Mouse (Mus musculus): ENCODE measurements around the gene Wnt3a. TPM values are rescaled to one million over a fixed set of nuclear protein-coding genes. Genes with fewer than 3 reads are reported as not detected.

The Wnt3a gene
- polyA plus RNA-seq, 1 experiment from 2014 or later, result 0.61 TPM

DNA sequence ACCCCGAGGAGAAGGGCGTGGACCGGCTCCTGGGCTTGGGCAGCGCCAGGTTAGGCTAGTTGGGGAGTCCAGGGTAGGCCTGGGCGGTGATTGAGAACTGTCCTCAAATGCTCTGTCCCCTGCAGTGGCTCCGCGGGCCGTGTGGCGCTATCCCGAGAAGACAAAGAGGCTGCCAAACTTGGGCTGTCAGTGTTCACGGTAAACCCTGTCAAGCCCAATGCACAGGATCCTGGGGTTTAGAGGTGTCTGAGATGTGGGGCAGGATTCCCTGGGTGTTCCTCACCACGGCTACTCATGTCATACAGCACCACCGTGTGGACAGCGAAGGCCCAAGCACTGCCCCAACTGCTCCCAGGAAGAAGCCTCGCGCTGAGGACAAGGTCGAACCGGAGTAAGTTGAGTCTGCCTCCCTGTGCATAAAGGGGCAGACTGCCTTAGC, 81.5 kb downstream of the Wnt3a start:
- H3K36me3 ChIP-seq (replicated peaks), result peaks cover 19% of the 10 kb centered on the region; the same call in 1 of the 2 replicates
- peak; percentile 46 for ATAC-seq (replicated peaks)
- H3K4me3 ChIP-seq, result peak overlapping the region; percentile 86
- no peaks in the 10 kb centered on the region for H3K9me3 ChIP-seq
- H3K27me3 ChIP-seq (replicated peaks), result no peaks in the 10 kb centered on the region
- H3K4me1 ChIP-seq, result peaks cover 18% of the 10 kb centered on the region
- H3K27ac ChIP-seq, result peak overlapping the region; percentile 86
- peak overlapping the region; percentile 75 for H3K9ac ChIP-seq
- 11% methylated on average over 18 of the region's 18 CpGs for WGBS
- peak overlapping the region; percentile 90 for H3K4me2 ChIP-seq

DNA sequence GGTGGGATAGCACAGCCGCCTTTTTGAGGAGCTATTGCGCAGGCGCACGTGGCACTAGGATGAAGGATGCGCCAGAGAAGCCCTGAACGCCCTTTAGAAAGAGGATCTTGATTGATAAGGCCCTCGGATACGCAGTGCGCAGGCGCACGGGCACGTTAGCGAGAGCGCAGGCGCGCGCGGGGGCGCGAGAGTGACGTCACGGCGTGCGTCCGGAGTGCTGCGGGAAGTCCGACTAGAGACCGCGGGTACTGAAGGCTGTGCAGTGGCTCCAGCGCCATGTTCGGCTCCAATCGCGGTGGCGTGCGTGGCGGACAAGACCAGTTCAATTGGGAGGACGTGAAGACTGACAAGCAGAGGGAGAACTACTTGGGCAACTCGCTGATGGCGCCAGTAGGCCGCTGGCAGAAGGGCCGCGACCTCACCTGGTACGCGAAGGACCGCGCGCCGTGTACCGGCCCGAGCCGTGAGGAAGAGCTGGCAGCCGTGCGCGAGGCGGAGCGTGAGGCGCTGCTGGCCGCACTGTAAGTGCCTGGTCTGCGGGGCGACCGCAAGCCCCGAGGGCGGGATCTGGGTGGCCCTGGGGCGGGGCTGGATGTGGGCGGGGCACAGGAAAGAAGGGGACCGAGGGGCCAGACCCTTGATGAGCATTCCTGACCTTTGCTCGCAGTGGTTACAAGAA, 82.3 kb downstream of the Wnt3a start, which contains the start of gene 2310033P09Rik:
Gene 2310033P09Rik, plus strand, starts transcription at position 169 of the 679 bp plus-strand sequence.
- Histone ChIP-seq H3K27me3 (replicated peaks) (no peaks in the 10 kb centered on the region), H3K4me3 (peak within 1 kb of the TSS; percentile 86), H3K9ac (peak within 1 kb of the TSS; percentile 75), H3K9me3 (no peaks in the 10 kb centered on the region), H3K27ac (peak within 1 kb of the TSS; percentile 86), H3K36me3 (replicated peaks) (peaks cover 19% of the 10 kb centered on the region; the same call in 1 of the 2 replicates), H3K4me1 (peaks cover 18% of the 10 kb centered on the region), H3K4me2 (peak within 1 kb of the TSS; percentile 90)
- peak; percentile 90 for ATAC-seq (replicated peaks)
- under 1% methylated on average over 60 of the region's 67 CpGs for WGBS

DNA sequence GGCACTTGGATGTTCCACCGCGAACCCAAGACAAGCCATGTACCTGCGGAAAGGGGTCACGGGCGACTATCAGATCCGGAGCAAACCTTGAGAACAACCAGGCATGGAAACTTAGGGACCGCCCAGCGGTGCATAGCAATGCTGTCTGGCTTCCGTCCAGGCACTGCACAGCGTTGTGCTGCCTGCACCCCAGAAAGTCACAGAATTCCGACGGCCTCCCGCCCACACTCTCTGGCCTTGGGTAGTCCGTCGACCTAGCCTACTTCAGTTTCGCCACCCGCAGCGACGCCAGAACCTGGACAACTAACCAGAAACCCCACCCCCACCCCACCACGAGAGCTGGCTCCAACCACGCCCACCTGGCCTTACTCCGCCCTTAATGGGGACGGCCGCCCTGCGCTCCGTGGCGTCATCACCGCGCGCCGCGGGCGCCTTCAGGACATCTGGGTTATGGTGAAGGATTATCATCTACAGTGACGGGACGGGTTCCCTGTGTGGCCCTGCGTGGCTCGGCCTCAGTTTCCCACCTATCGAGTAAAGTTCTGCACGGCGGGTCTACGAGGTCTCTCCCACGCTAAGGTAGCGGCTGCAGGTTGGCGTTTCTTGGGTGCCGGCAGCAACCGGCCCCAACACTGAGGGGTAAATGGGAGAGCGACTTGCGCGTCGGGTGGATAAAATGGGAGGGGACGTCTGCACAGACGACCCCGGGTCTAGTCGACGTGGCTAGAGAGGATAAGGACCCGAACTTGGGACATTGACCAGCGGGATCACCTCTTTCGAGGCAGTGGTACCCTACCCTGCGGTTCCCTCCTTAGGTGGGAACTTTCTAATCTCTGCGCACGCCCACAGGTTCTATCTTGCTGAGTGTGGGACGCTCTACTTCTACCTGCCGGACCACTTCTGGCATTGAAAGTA, 88.2 kb downstream of the Wnt3a start, which contains the start of gene Mrpl55:
Gene Mrpl55, plus strand, starts transcription at position 406 of the 915 bp plus-strand sequence.
- peak within 1 kb of the TSS; percentile 90 for H3K4me2 ChIP-seq
- H3K36me3 ChIP-seq (replicated peaks), result peaks cover 3% of the 10 kb centered on the region; the same call in 1 of the 2 replicates
- H3K4me1 ChIP-seq, result peaks cover 17% of the 10 kb centered on the region
- peak within 1 kb of the TSS; percentile 72 for H3K9ac ChIP-seq
- peak within 1 kb of the TSS; percentile 70 for H3K4me3 ChIP-seq
- H3K27me3 ChIP-seq (replicated peaks), result no peaks in the 10 kb centered on the region
- ATAC-seq (replicated peaks), result peak; percentile 92
- peak within 1 kb of the TSS; percentile 68 for H3K27ac ChIP-seq
- H3K9me3 ChIP-seq, result no peaks in the 10 kb centered on the region
- WGBS, result under 1% methylated on average over 63 of the region's 63 CpGs

DNA sequence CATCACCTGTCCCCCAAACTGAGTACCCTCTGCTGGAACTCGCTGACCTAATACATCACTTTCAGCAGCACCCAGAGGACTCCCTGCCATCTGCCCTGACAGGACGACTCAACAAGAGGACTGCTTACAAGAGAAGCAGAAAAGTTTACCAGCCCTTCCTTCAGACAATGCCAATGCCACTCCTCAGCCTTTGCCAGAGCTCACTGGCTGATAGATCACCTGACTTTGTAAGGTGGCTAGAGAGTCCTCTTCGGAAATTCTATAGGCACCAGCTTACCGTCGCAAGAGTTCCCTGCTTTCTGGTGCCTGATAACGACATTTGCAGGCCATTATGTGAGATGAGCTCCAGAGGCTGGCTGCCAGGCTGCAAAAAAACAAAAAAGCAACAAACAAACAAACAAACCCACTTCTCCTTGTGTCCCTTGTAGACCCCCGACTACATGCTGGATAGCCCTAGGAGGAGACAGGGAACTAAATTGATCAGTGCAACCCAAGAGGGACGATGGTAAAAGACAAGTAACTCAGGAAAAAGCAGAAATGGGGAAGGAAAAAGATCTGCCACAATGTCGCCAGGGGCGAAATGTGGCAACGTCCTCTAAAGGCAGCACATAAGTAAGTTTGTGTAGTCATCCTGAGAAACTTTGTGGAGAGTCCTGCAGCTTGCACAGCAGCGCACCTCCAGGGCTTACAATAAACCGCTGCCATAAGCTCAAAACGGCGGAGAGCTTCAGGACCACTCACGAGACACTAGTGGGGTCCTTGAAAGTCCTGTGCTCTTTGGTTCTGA, 89.1 kb downstream of the Wnt3a start:
- Histone ChIP-seq H3K4me2 (peak overlapping the region; percentile 90), H3K9ac (peak overlapping the region; percentile 72; the same call in 1 of the 2 replicates), H3K27ac (peak overlapping the region; percentile 68), H3K27me3 (replicated peaks) (no peaks in the 10 kb centered on the region), H3K4me1 (peaks cover 16% of the 10 kb centered on the region), H3K9me3 (no peaks in the 10 kb centered on the region), H3K36me3 (replicated peaks) (no peaks in the 10 kb centered on the region; the same call in 1 of the 2 replicates), H3K4me3 (peak overlapping the region; percentile 70)
- WGBS, result 38% methylated on average over 16 of the region's 16 CpGs
- ATAC-seq (replicated peaks), result peak; percentile 2; the same call in 1 of the 2 replicates

Small RNA genes within 50 kb of the gene (microRNA-seq; reads per million reads assigned to microRNA genes)
- not detected for gene Gm24756

Other genes with a start within 250 kb of the Wnt3a start
- gene Obscn, start 154.3 kb downstream of the Wnt3a start, polyA plus RNA-seq (2015; fragmentation: Nextera tagmentation; extraction: Ambion mirVana), result 0.28 and 0.38 TPM in 2 replicates
- gene Iba57, start 127.0 kb downstream of the Wnt3a start, polyA plus RNA-seq (2015; fragmentation: Nextera tagmentation; extraction: Ambion mirVana), result 7.2 and 8.7 TPM in 2 replicates
- gene Gjc2, start 107.5 kb downstream of the Wnt3a start, polyA plus RNA-seq (2015; fragmentation: Nextera tagmentation; extraction: Ambion mirVana), result 0.13 and 0.28 TPM in 2 replicates
- 232 and 257 TPM in 2 replicates for gene Guk1, start 98.5 kb downstream of the Wnt3a start, polyA plus RNA-seq (2015; fragmentation: Nextera tagmentation; extraction: Ambion mirVana)
- 89.8 and 93.2 TPM in 2 replicates for gene Mrpl55, start 88.3 kb downstream of the Wnt3a start, polyA plus RNA-seq (2015; fragmentation: Nextera tagmentation; extraction: Ambion mirVana)
- gene 2310033P09Rik, start 82.4 kb downstream of the Wnt3a start, polyA plus RNA-seq (2015; fragmentation: Nextera tagmentation; extraction: Ambion mirVana), result 24.3 and 27.7 TPM in 2 replicates
- gene Arf1, start 62.5 kb downstream of the Wnt3a start, polyA plus RNA-seq (2015; fragmentation: Nextera tagmentation; extraction: Ambion mirVana), result 645 TPM in 2 replicates
- gene Wnt9a, start 16.2 kb upstream of the Wnt3a start, polyA plus RNA-seq (2015; fragmentation: Nextera tagmentation; extraction: Ambion mirVana), result 3.8 and 3.9 TPM in 2 replicates
- gene Prss38, start 84.9 kb upstream of the Wnt3a start, polyA plus RNA-seq (2015; fragmentation: Nextera tagmentation; extraction: Ambion mirVana), result 0.18 TPM in 1 of 2 replicates, not detected in the other
- 19.2 and 20.5 TPM in 2 replicates for gene Jmjd4, start 159.3 kb upstream of the Wnt3a start, polyA plus RNA-seq (2015; fragmentation: Nextera tagmentation; extraction: Ambion mirVana)
- gene Snap47, start 160.4 kb upstream of the Wnt3a start, polyA plus RNA-seq (2015; fragmentation: Nextera tagmentation; extraction: Ambion mirVana), result 539 and 549 TPM in 2 replicates
- 13.8 and 15.4 TPM in 2 replicates for gene Zfp867, start 181.7 kb upstream of the Wnt3a start, polyA plus RNA-seq (2015; fragmentation: Nextera tagmentation; extraction: Ambion mirVana)
- gene Zkscan17, start 236.0 kb upstream of the Wnt3a start, polyA plus RNA-seq (2015; fragmentation: Nextera tagmentation; extraction: Ambion mirVana), result 15.0 and 16.3 TPM in 2 replicates